Mouse (Mus musculus) liver, embryonic 14.5 days (tissue): ENCODE data around the gene Ap1s3. TPM values are rescaled to one million over a fixed set of nuclear protein-coding genes. Genes with fewer than 3 reads are reported as not detected.

Experiments
- ATAC-seq: fragments of 200-750 bp; cut with Nextera tagmentation; 2 replicates; pipeline ENCODE4 v1.8.0; 2017; ENCODE audit warnings: moderate number of reproducible peaks, mild to moderate bottlenecking, moderate library complexity; ENCODE audit not compliant: insufficient read depth
- DNase-seq, 3 experiments: peaks; one replicate each; pipeline ENCODE4 v3.0.0-alpha.2; 2012 to 2013; ENCODE audit warnings: low read depth in 3 of 3, low spot score in 3 of 3
- H3K27ac ChIP-seq: fragments of 300-500 bp; sonication (generic); 2 replicates; pipeline ENCODE4 v1.5.1; 2014; ENCODE audit warnings: moderate library complexity, mild to moderate bottlenecking, control low read depth, inconsistent platforms
- H3K27me3 ChIP-seq: fragments of 300-500 bp; sonication (generic); 2 replicates; pipeline ENCODE4 v1.6.1; 2014; ENCODE audit warnings: mild to moderate bottlenecking, low read length, moderate library complexity; ENCODE audit not compliant: control insufficient read depth, insufficient read depth
- H3K36me3 ChIP-seq: fragments of 300-500 bp; sonication (generic); replicated peaks from 2 replicates; pipeline ENCODE4 v1.6.1; 2014; ENCODE audit warnings: low read depth; ENCODE audit not compliant: control insufficient read depth, insufficient read depth
- H3K4me1 ChIP-seq, 2 experiments: fragments of 200-500 bp in 1 of 2; fragments of 300-500 bp in 1 of 2; sonication (generic) in 1 of 2; replicated peaks; 2 replicates each; pipeline ENCODE4 v1.6.1; 2012 to 2014; ENCODE audit warnings: antibody characterized with exemption in 1 of 2, inconsistent platforms in 1 of 2, low read length in 1 of 2; ENCODE audit not compliant: control insufficient read depth in 2 of 2, insufficient read depth in 2 of 2
- H3K4me2 ChIP-seq: fragments of 300-500 bp; sonication (generic); 2 replicates; pipeline ENCODE4 v1.6.1; 2014; ENCODE audit warnings: low read depth, mild to moderate bottlenecking, control low read depth, moderate library complexity
- H3K4me3 ChIP-seq, 2 experiments: fragments of 200-500 bp in 1 of 2; fragments of 300-500 bp in 1 of 2; sonication (generic) in 1 of 2; 2 replicates each; pipeline ENCODE4 v1.5.1; 2012 to 2014; ENCODE audit warnings: low read depth in 2 of 2, low read length in 2 of 2, mild to moderate bottlenecking in 2 of 2, control low read depth in 1 of 2, inconsistent platforms in 1 of 2, moderate library complexity in 1 of 2; ENCODE audit not compliant: insufficient read depth in 1 of 2
- H3K9ac ChIP-seq: fragments of 300-500 bp; sonication (generic); replicated peaks from 2 replicates; pipeline ENCODE4 v1.6.1; 2014; ENCODE audit warnings: mild to moderate bottlenecking, control low read depth, moderate library complexity
- H3K9me3 ChIP-seq: fragments of 300-500 bp; sonication (generic); 2 replicates; pipeline ENCODE4 v1.6.1; 2016; ENCODE audit warnings: low read length, mixed read lengths; ENCODE audit not compliant: control insufficient read depth
- CTCF ChIP-seq: IDR thresholded peaks from 2 replicates; pipeline ENCODE4 v1.5.1; 2016; ENCODE audit warnings: antibody characterized with exemption, low read depth, control low read depth
- EP300 ChIP-seq: IDR thresholded peaks from 2 replicates; pipeline ENCODE4 v1.6.1; 2016; ENCODE audit warnings: antibody characterized with exemption, low read depth
- WGBS: fragments of 180-500 bp; shearing (Covaris S2); extraction: QIAGEN DNeasy Blood & Tissue Kit; methylation state at CpG from one replicate; pipeline ENCODE4 v1.1.7; 2014; ENCODE audit not compliant: insufficient replicate concordance; 5-methylcytosine and 5-hydroxymethylcytosine counted together
- polyA plus RNA-seq, 2 experiments: library from polyadenylated mRNA; depleted of rRNA in 1 of 2; stranded (reverse) in 1 of 2; unstranded in 1 of 2; fragments of >200 nt; fragmentation: Nextera tagmentation in 1 of 2; extraction: Ambion mirVana in 1 of 2; gene quantifications; 2 replicates each; pipeline versions ENCODE4 v1.2.1 to v1.2.3; 2012 to 2014

Gene Ap1s3
- polyA plus RNA-seq (2012; rRNA removed) = 1.0 and 1.6 TPM in 2 replicates
- 0.39 and 0.49 TPM in 2 replicates for polyA plus RNA-seq (2014; fragmentation: Nextera tagmentation; extraction: Ambion mirVana)

- no peaks in the 10 kb centered on the region for H3K36me3 ChIP-seq
- DNase-seq (peak; percentile 33 to 42 (median 38)), ATAC-seq (peak; percentile 92)
- H3K9ac ChIP-seq = peak within 1 kb of the TSS; percentile 65
- H3K4me2 ChIP-seq = peak within 1 kb of the TSS; percentile 88
- peaks cover 3% of the 10 kb centered on the region; the same call in 1 of the 2 replicates for H3K27me3 ChIP-seq
- under 1% methylated on average over 51 of the region's 51 CpGs for WGBS
- no peak for TF ChIP-seq EP300
- TF ChIP-seq CTCF = no peak
- H3K4me3 ChIP-seq = peak within 1 kb of the TSS; percentile 76 to 85
- H3K9me3 ChIP-seq = no peaks in the 10 kb centered on the region
- H3K27ac ChIP-seq = no peak within 1 kb of the TSS
- H3K4me1 ChIP-seq = peaks cover 0 to 5% of the 10 kb centered on the region in 2 experiments; a peak in 2 of 4 replicates
Measured at GRCm38 (mm10) chr1:79671543-79672337, at the start of gene Ap1s3. TSS of gene Ap1s3 (minus strand) at chr1:79671972.

DNA sequence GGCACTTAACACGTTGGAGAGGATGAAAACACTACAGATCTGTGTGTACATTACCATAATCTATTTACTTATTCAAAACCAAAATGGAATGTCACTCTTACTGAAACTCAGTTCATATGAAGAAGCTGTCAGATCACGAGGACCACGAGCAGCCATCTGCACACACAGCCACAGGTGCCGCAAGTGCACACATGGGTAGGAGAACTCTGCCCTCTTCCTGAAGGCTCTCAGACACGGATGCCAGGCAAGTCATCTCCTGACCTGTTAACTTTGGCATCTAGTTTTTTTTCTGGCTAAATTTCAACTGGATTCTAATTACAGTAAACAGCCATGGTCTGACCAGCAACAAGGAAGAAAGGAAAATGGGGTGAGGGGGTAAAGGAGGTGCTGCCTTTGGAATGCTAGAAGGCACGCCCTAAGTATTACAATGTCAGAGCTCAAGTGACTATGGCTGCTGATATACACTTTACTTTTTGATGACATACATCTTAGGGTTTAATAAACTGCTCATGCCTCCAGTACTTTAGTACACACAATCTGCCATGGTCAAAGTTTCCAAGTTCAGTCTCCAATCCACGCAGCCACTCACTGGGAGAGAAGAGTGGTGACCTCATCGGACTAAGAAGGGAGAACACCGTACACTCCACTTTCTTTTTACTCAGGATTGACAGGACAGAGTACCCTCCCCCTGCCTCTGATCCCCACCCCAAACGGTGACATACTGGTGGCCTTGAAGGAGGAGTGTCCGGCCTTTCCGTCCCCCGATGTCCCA lies 42.6 kb upstream of the Ap1s3 start:
- ATAC-seq (no peak), DNase-seq (no peak)
- TF ChIP-seq EP300 (no peak), CTCF (no peak)
- Histone ChIP-seq H3K4me3 (no peak overlapping the region), H3K36me3 (no peaks in the 10 kb centered on the region), H3K27me3 (no peaks in the 10 kb centered on the region), H3K4me2 (no peak overlapping the region), H3K27ac (no peak overlapping the region), H3K4me1 (no peaks in the 10 kb centered on the region; a peak in 1 of 4 replicates), H3K9ac (no peak overlapping the region), H3K9me3 (no peaks in the 10 kb centered on the region)
- WGBS = 70% methylated on average over 13 of the region's 13 CpGs

DNA sequence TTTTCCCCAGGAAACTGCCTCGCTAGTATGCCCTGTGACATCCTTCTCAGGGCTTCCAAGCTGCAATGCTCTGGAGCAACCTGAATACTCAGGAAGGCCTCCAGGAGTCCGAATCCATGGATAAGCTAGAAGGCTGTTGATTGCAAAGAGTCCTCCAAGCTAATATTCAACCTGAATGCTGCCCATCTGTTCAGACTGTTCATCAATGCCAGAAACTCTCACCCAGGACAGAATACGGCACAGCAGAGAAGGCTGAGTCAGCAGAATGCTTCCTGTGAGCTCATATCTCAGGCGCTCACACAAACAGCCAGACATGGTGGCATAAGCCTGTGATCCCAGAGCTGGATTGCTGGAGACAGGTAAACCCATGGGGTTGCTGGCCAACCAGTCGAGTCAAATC lies 41.3 kb upstream of the Ap1s3 start:
- H3K4me3 ChIP-seq = no peak overlapping the region
- no peak overlapping the region for H3K9ac ChIP-seq
- DNase-seq = no peak
- H3K27me3 ChIP-seq = no peaks in the 10 kb centered on the region
- TF ChIP-seq CTCF (no peak), EP300 (no peak)
- H3K36me3 ChIP-seq = no peaks in the 10 kb centered on the region
- H3K4me2 ChIP-seq = no peak overlapping the region
- WGBS = 63% methylated on average over 5 of the region's 5 CpGs
- H3K27ac ChIP-seq = no peak overlapping the region
- H3K4me1 ChIP-seq = no peaks in the 10 kb centered on the region; a peak in 1 of 4 replicates
- ATAC-seq = no peak
- no peaks in the 10 kb centered on the region for H3K9me3 ChIP-seq

DNA sequence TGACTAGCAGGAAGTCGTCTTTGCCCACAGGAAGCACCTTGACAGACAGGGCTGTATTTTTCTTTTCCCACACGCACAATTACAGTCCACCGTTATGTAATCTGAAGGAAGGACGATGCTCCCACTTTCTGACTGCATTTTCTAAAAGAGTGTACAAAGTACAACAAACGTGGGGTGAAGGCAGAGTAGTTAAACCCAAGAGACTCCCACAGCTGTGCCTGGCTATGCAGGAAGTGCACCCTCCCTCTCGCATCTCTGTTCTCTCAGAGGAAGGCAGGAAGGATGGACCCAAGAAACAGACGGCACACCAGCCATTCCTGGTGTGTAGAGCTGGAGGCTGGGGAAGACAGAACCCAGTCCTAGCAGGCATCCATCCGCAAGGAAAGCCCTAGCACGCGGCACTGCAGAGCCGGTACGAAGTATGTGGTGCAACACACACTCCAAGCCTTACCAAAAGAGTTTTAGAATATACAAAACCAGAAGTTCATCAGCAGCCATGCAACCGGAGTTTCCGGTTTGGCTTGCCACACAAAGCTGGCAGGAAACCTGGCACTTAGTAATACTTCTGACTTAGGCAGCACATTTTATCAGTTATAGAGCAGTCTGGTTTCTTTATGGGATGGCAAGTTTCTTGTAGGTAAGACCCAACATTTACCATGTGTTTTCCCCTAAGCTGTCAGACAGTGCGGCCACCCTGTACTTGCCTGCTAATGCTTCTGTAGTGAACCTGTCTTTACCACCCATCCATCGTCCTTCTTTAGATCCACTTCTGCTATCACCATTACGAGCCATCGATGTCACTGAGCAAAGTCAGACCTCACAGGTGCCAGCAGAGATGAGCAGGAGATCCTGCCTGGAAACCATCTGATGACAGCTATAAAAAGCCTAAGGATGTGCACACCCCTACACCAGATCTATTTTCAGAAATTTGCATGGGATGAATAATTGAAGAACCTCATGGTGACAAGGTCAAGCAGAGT lies 39.7 kb upstream of the Ap1s3 start:
- H3K27ac ChIP-seq = no peak overlapping the region
- no peaks in the 10 kb centered on the region; a peak in 1 of 4 replicates for H3K4me1 ChIP-seq
- DNase-seq (no peak), ATAC-seq (no peak)
- TF ChIP-seq EP300 (no peak), CTCF (no peak)
- H3K27me3 ChIP-seq = no peaks in the 10 kb centered on the region
- no peaks in the 10 kb centered on the region for H3K9me3 ChIP-seq
- no peaks in the 10 kb centered on the region for H3K36me3 ChIP-seq
- WGBS = 27% methylated on average over 18 of the region's 18 CpGs
- H3K4me2 ChIP-seq = no peak overlapping the region
- no peak overlapping the region for H3K9ac ChIP-seq
- H3K4me3 ChIP-seq = no peak overlapping the region
